Comparison of ENCODE assay signal across 8 mouse cellular contexts in the genomic region with DNA sequence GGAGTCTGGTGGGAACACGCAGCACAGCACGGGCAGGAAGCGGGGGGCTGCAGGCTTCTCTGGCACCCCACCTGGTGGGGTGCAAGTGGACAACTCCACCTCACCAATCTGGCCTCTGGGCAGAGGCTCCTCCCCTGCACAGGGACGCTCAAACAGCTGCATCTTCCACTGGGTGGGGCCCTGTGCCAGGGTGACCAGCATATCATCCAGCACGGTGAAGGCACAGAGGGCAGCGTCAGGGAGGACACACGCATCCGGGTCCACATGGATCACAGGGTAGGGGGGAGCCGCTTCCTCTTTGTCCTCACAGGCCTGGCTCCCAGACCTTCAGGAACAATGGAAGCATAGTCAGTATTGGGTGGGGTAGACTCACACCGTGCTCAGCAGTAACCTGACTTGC. TPM values are rescaled to one million over a fixed set of nuclear protein-coding genes. Genes with fewer than 3 reads are reported as not detected.
DNase-seq lines count a peak whose midpoint lies in the region; ATAC-seq lines count a peak whose summit lies in the region.

No protein-coding gene starts in this region.

- no peak for ATAC-seq in megakaryocyte, adult 5-6 weeks (ENCODE audit: poor library complexity, severe bottlenecking)
- no peak for ATAC-seq in limb, embryonic 13.5 days (ENCODE audit: low FRiP score, low read depth)
- no peak for ATAC-seq in stomach, embryonic 15.5 days (ENCODE audit: insufficient read depth, low FRiP score, low read depth)

- H3K4me2 ChIP-seq in limb, embryonic 13.5 days (replicated peaks): peak overlapping the region; percentile 97
- peak overlapping the region; percentile 97 for H3K4me2 ChIP-seq in stomach, embryonic 15.5 days

- no peaks in the 10 kb centered on the region for H3K27me3 ChIP-seq in megakaryocyte, embryonic 14.5 days (replicated peaks)
- no peaks in the 10 kb centered on the region for H3K27me3 ChIP-seq in limb, embryonic 13.5 days
- no peaks in the 10 kb centered on the region for H3K27me3 ChIP-seq in stomach, embryonic 15.5 days (replicated peaks)

- peak overlapping the region; percentile 99 for H3K4me3 ChIP-seq in megakaryocyte, embryonic 14.5 days (replicated peaks)
- H3K4me3 ChIP-seq in limb, embryonic 13.5 days: peak overlapping the region; percentile 89
- H3K4me3 ChIP-seq in stomach, embryonic 15.5 days (replicated peaks): peak overlapping the region; percentile 83

- no peaks in the 10 kb centered on the region for H3K9me3 ChIP-seq in megakaryocyte, embryonic 14.5 days
- no peaks in the 10 kb centered on the region for H3K9me3 ChIP-seq in limb, embryonic 13.5 days
- H3K9me3 ChIP-seq in stomach, embryonic 15.5 days: no peaks in the 10 kb centered on the region

- peaks cover 80% of the 10 kb centered on the region for H3K36me3 ChIP-seq in megakaryocyte, embryonic 14.5 days (replicated peaks; ENCODE audit: low read length)
- peaks cover 75% of the 10 kb centered on the region for H3K36me3 ChIP-seq in limb, embryonic 13.5 days
- peaks cover 42% of the 10 kb centered on the region for H3K36me3 ChIP-seq in stomach, embryonic 15.5 days

- H3K9ac ChIP-seq in limb, embryonic 13.5 days: peak overlapping the region; percentile 85
- 0 out of 2 replicates have a peak overlapping the region, but pooled peaks have one; percentile 64 for H3K9ac ChIP-seq in stomach, embryonic 15.5 days

- no peak overlapping the region for H3K27ac ChIP-seq in limb, embryonic 13.5 days
- H3K27ac ChIP-seq in stomach, embryonic 15.5 days: no peak overlapping the region

- H3K4me1 ChIP-seq in megakaryocyte, embryonic 14.5 days: peaks cover 46% of the 10 kb centered on the region
- peaks cover 24% of the 10 kb centered on the region for H3K4me1 ChIP-seq in limb, embryonic 13.5 days
- peaks cover 22% of the 10 kb centered on the region for H3K4me1 ChIP-seq in stomach, embryonic 15.5 days

- 75% methylated on average over 10 of the region's 10 CpGs for WGBS in limb, embryonic 13.5 days
- 66% methylated on average over 10 of the region's 10 CpGs for WGBS in stomach, embryonic 15.5 days

- DNase-seq in adrenal gland, postnatal 14 days: peak; percentile 53
- no peak for DNase-seq in adrenal gland, postnatal 4 days (ENCODE audit: low spot score in 2 of 2)
- no peak for DNase-seq in left cerebral cortex, adult 8-10 months (ENCODE audit: low spot score in 2 of 2)
- no peak for DNase-seq in right cerebral cortex, postnatal 10 days (ENCODE audit: low spot score in 2 of 2)

RNA-seq across cellular contexts. Expression of a gene that starts 1.2 kb away (rescaled TPM):
- total RNA-seq in adrenal gland, postnatal 14 days (2021): 18.7 and 24.6 TPM in 2 replicates
- total RNA-seq in adrenal gland, postnatal 4 days (2021): 10 to 100 TPM; 34.5 to 35.6 TPM
- 12.4 and 19.3 TPM in 2 replicates for polyA plus RNA-seq in megakaryocyte, embryonic 14.5 days (2012; ENCODE audit: insufficient read depth, low replicate concordance)
- total RNA-seq in megakaryocyte, adult 5-6 weeks (2015): 5.9 and 6.9 TPM in 2 replicates
- total RNA-seq in megakaryocyte, adult 5-6 weeks (2017): 6.5 and 10.5 TPM in 2 replicates
- polyA plus RNA-seq in limb, embryonic 13.5 days (2015; fragmentation: Nextera tagmentation; extraction: Ambion mirVana): 37.0 and 38.6 TPM in 2 replicates
- polyA plus RNA-seq in stomach, embryonic 15.5 days (2015; fragmentation: Nextera tagmentation; extraction: Ambion mirVana): 31.5 and 33.0 TPM in 2 replicates
- total RNA-seq in left cerebral cortex, adult 8-10 months (2022): 10 to 100 TPM; 14.0 to 17.2 (median 14.9) TPM

RNA-seq across cellular contexts. Expression of a gene that starts 16.0 kb away (rescaled TPM):
- 0.37 and 0.71 TPM in 2 replicates for total RNA-seq in adrenal gland, postnatal 14 days (2021)
- total RNA-seq in adrenal gland, postnatal 4 days (2021): under 1 TPM; 0.39 to 0.51 TPM
- polyA plus RNA-seq in megakaryocyte, embryonic 14.5 days (2012; ENCODE audit: insufficient read depth, low replicate concordance): 1.7 and 3.0 TPM in 2 replicates
- not detected in 2 replicates for total RNA-seq in megakaryocyte, adult 5-6 weeks (2015)
- total RNA-seq in megakaryocyte, adult 5-6 weeks (2017): not detected in 2 replicates
- polyA plus RNA-seq in limb, embryonic 13.5 days (2015; fragmentation: Nextera tagmentation; extraction: Ambion mirVana): 0.52 and 0.61 TPM in 2 replicates
- 0.49 and 0.85 TPM in 2 replicates for polyA plus RNA-seq in stomach, embryonic 15.5 days (2015; fragmentation: Nextera tagmentation; extraction: Ambion mirVana)
- total RNA-seq in left cerebral cortex, adult 8-10 months (2022): 1 to 10 TPM in 1 of 4 experiments, under 1 TPM in 1, not detected in 2; 0.37 to 1.2 TPM

RNA-seq across cellular contexts. Expression of a gene that starts 29.0 kb away (rescaled TPM):
- total RNA-seq in adrenal gland, postnatal 14 days (2021): 1,064 and 1,109 TPM in 2 replicates
- 1,000 to 10,000 TPM in 1 of 2 experiments, 100 to 1,000 TPM in 1; 949 to 1,134 TPM for total RNA-seq in adrenal gland, postnatal 4 days (2021)
- 2,399 and 2,630 TPM in 2 replicates for polyA plus RNA-seq in megakaryocyte, embryonic 14.5 days (2012; ENCODE audit: insufficient read depth, low replicate concordance)
- 4,212 and 4,544 TPM in 2 replicates for total RNA-seq in megakaryocyte, adult 5-6 weeks (2015)
- total RNA-seq in megakaryocyte, adult 5-6 weeks (2017): 2,305 and 2,430 TPM in 2 replicates
- polyA plus RNA-seq in limb, embryonic 13.5 days (2015; fragmentation: Nextera tagmentation; extraction: Ambion mirVana): 2,628 and 2,724 TPM in 2 replicates
- 2,501 and 2,557 TPM in 2 replicates for polyA plus RNA-seq in stomach, embryonic 15.5 days (2015; fragmentation: Nextera tagmentation; extraction: Ambion mirVana)
- 1,000 to 10,000 TPM; 1,267 to 1,347 (median 1,329) TPM for total RNA-seq in left cerebral cortex, adult 8-10 months (2022)
